Mouse (Mus musculus) erythroblast, embryonic 14.5 days (primary cell): ENCODE measurements around the gene Smap2.

Experiments
- GATA1 ChIP-seq: IDR thresholded peaks from 2 replicates; pipeline ENCODE4 v1.6.1; 2012; ENCODE audit warnings: low read length, inconsistent platforms, mixed read lengths
- TAL1 ChIP-seq: IDR thresholded peaks from 3 replicates; pipeline ENCODE4 v1.6.1; 2012; ENCODE audit warnings: low read length, inconsistent platforms, mixed read lengths

GRCm38 (mm10) chr4:120974711-120975427, 42.2 kb downstream of the Smap2 start:
- TF ChIP-seq TAL1, result no peak
- TF ChIP-seq GATA1, result no peak
